Mouse (Mus musculus) forebrain, embryonic 14.5 days (tissue): ENCODE results near the gene Sco2. TPM values are rescaled to one million over a fixed set of nuclear protein-coding genes. Genes with fewer than 3 reads are reported as not detected.

Experiments
- ATAC-seq: fragments of 200-750 bp; cut with Nextera tagmentation; 2 replicates; pipeline ENCODE4 v1.8.0; 2017; ENCODE audit warnings: mild to moderate bottlenecking, moderate library complexity
- DNase-seq: peaks from one replicate; pipeline ENCODE4 v3.0.0-alpha.2; 2015; ENCODE audit warnings: low spot score
- H3K27ac ChIP-seq: fragments of 300-500 bp; sonication (generic); 2 replicates; pipeline ENCODE4 v1.5.1; 2014; ENCODE audit warnings: low read depth, mild to moderate bottlenecking, control low read depth, low read length, moderate library complexity
- H3K27me3 ChIP-seq: fragments of 300-500 bp; sonication (generic); replicated peaks from 2 replicates; pipeline ENCODE4 v1.6.1; 2014; ENCODE audit warnings: low read length, control low read depth, mixed read lengths; ENCODE audit not compliant: control insufficient read depth, insufficient read depth
- H3K36me3 ChIP-seq: fragments of 300-500 bp; sonication (generic); 2 replicates; pipeline ENCODE4 v1.6.1; 2014; ENCODE audit warnings: low read length, control low read depth; ENCODE audit not compliant: control insufficient read depth, insufficient read depth
- H3K4me1 ChIP-seq: fragments of 300-500 bp; sonication (generic); 2 replicates; pipeline ENCODE4 v1.6.1; 2014; ENCODE audit warnings: antibody characterized with exemption, low read length, control low read depth; ENCODE audit not compliant: control insufficient read depth, insufficient read depth
- H3K4me2 ChIP-seq: fragments of 300-500 bp; sonication (generic); 2 replicates; pipeline ENCODE4 v1.6.1; 2014; ENCODE audit warnings: mild to moderate bottlenecking, control low read depth, low read length
- H3K4me3 ChIP-seq: fragments of 300-500 bp; sonication (generic); 2 replicates; pipeline ENCODE4 v1.5.1; 2014; ENCODE audit warnings: low read depth, low read length, control low read depth
- H3K9ac ChIP-seq: fragments of 300-500 bp; sonication (generic); 2 replicates; pipeline ENCODE4 v1.6.1; 2014; ENCODE audit warnings: mild to moderate bottlenecking, low read length, control low read depth, moderate library complexity
- H3K9me3 ChIP-seq: fragments of 300-500 bp; sonication (generic); replicated peaks from 2 replicates; pipeline ENCODE4 v1.6.1; 2016; ENCODE audit warnings: low read length, control low read depth, mixed read lengths; ENCODE audit not compliant: control insufficient read depth
- WGBS: fragments of 180-500 bp; shearing (Covaris S2); extraction: QIAGEN DNeasy Blood & Tissue Kit; methylation state at CpG from one replicate; pipeline ENCODE4 v1.1.7; 2014; 5-methylcytosine and 5-hydroxymethylcytosine counted together
- polyA plus RNA-seq: library from polyadenylated mRNA; unstranded; fragments of >200 nt; fragmentation: Nextera tagmentation; extraction: Ambion mirVana; gene quantifications from 2 replicates; pipeline ENCODE4 v1.2.1, GENCODE M21; 2014

The Sco2 gene
- polyA plus RNA-seq, 1 experiment from 2014 or later: 16.4 TPM

DNA sequence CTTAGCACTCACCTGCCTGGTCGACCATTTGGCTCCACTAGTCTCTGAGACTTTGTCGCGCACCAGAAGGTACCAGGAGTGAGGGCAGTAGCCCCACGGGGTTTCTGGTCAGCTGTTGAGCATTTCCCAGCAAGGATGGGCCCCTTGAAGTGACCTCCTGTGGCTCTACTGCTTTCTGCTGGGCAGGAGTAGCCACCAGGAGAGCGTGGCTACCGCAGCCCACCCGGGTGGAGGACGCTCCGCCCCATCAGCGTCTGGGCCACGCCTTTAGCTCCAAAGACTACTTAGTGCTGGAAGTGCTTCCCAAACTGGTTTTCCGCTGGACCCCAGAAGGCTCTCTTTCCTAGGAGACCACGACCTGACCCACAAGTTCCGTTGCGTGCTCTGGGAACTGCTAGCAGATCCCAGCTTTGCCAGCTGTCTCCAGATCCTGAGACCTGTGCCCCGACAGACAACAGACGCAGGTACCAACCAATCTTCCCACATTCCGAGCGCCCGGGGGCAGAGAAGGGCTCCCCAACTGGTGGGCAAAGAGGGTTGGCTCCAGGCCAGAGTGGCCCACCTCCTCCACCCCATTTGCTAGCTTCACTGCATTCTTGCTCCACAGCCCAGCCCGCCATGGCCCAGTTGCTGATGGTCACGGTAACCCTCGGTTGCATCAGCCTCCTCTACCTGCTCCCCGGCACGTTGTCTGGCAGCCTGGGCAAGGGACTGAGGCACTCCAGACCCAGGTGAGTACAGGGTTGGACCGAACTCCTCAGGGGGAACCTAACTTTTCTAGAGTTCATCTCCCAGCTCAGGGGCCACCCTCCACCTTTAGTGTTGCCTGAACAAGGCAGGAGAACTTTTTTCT is 50.8 kb downstream of the Sco2 start, which contains the start of gene Adm2:
Adm2 (plus strand) TSS at position 51 of the 853 bp plus-strand sequence.
- Histone ChIP-seq H3K36me3 (no peaks in the 10 kb centered on the region), H3K4me3 (no peak within 1 kb of the TSS), H3K9me3 (no peaks in the 10 kb centered on the region), H3K27me3 (0 out of 2 replicates have a peak, but pooled peaks cover 7% of the 10 kb centered on the region), H3K4me2 (peak within 1 kb of the TSS; percentile 21; the same call in 1 of the 2 replicates), H3K27ac (no peak within 1 kb of the TSS), H3K9ac (peak within 1 kb of the TSS; percentile 32; the same call in 1 of the 2 replicates), H3K4me1 (no peaks in the 10 kb centered on the region)
- 6% methylated on average over 26 of the region's 26 CpGs for WGBS
- DNase-seq (no peak), ATAC-seq (no peak)

Other genes starting within 250 kb of the Sco2 start
- gene Hdac10, start 245.1 kb downstream of the Sco2 start, polyA plus RNA-seq: 18.4 and 25.4 TPM in 2 replicates
- 4.8 and 5.1 TPM in 2 replicates for gene Mapk12, start 233.1 kb downstream of the Sco2 start, polyA plus RNA-seq
- gene Mapk11, start 224.2 kb downstream of the Sco2 start, polyA plus RNA-seq: 28.1 and 30.1 TPM in 2 replicates
- 101 TPM in 2 replicates for gene Plxnb2, start 193.1 kb downstream of the Sco2 start, polyA plus RNA-seq
- gene Dennd6b, start 177.3 kb downstream of the Sco2 start, polyA plus RNA-seq: 39.0 and 49.2 TPM in 2 replicates
- gene Ppp6r2, start 162.3 kb downstream of the Sco2 start, polyA plus RNA-seq: 69.4 and 77.1 TPM in 2 replicates
- 61.8 and 82.8 TPM in 2 replicates for gene Sbf1, start 58.5 kb downstream of the Sco2 start, polyA plus RNA-seq
- gene Adm2, start 51.1 kb downstream of the Sco2 start, polyA plus RNA-seq: not detected in 2 replicates
- not detected in 2 replicates for gene Miox, start 39.4 kb downstream of the Sco2 start, polyA plus RNA-seq
- gene Lmf2, start 18.2 kb downstream of the Sco2 start, polyA plus RNA-seq: 19.9 and 22.1 TPM in 2 replicates
- 132 and 141 TPM in 2 replicates for gene Ncaph2, start 18.1 kb downstream of the Sco2 start, polyA plus RNA-seq
- gene Tymp, start 3.2 kb upstream of the Sco2 start, polyA plus RNA-seq: 2.4 and 2.8 TPM in 2 replicates
- gene Odf3b, start 5.4 kb upstream of the Sco2 start, polyA plus RNA-seq: 2.8 and 2.9 TPM in 2 replicates
- gene Klhdc7b, start 11.1 kb upstream of the Sco2 start, polyA plus RNA-seq: not detected in 2 replicates
- not detected in 2 replicates for gene Syce3, start 36.7 kb upstream of the Sco2 start, polyA plus RNA-seq
- 0.79 and 0.89 TPM in 2 replicates for gene Cpt1b, start 52.0 kb upstream of the Sco2 start, polyA plus RNA-seq
- gene C730034F03Rik, start 55.7 kb upstream of the Sco2 start, polyA plus RNA-seq: 1.3 and 2.0 TPM in 2 replicates
- gene Gm44502, start 55.9 kb upstream of the Sco2 start, polyA plus RNA-seq: not detected in 2 replicates
- gene Chkb, start 56.1 kb upstream of the Sco2 start, polyA plus RNA-seq: 59.3 and 66.3 TPM in 2 replicates
- gene Mapk8ip2, start 80.1 kb upstream of the Sco2 start, polyA plus RNA-seq: 32.1 and 45.0 TPM in 2 replicates
- 14.0 and 16.5 TPM in 2 replicates for gene Arsa, start 103.6 kb upstream of the Sco2 start, polyA plus RNA-seq
- 4.8 and 6.0 TPM in 2 replicates for gene Shank3, start 125.8 kb upstream of the Sco2 start, polyA plus RNA-seq
- gene Acr, start 194.5 kb upstream of the Sco2 start, polyA plus RNA-seq: 0.63 and 1.2 TPM in 2 replicates
- 61.9 and 67.0 TPM in 2 replicates for gene Rabl2, start 218.1 kb upstream of the Sco2 start, polyA plus RNA-seq